Mouse (Mus musculus) intestine, embryonic 14.5 days (tissue): Measurements from ENCODE around the gene Prx. TPM values are rescaled to one million over a fixed set of nuclear protein-coding genes. Genes with fewer than 3 reads are reported as not detected.
"Not testable (repeated sequence)": the region's sequence is repeated elsewhere in the genome, so short reads cannot be mapped to it uniquely, and the experiment has no call there.

ENCODE experiments used
- ATAC-seq: fragments of 200-750 bp; cut with Nextera tagmentation; replicated peaks from 2 replicates; pipeline ENCODE4 v1.8.0; 2017; ENCODE audit warnings: low read depth, moderate number of reproducible peaks, moderate TSS enrichment, moderate library complexity; ENCODE audit not compliant: low FRiP score, low TSS enrichment
- DNase-seq: peaks from one replicate; pipeline ENCODE4 v3.0.0-alpha.2; 2018; ENCODE audit warnings: low spot score
- H3K27ac ChIP-seq: fragments of 300-500 bp; sonication (generic); 2 replicates; pipeline ENCODE4 v1.5.1; 2014; ENCODE audit warnings: low read depth, mild to moderate bottlenecking, control low read depth
- H3K27me3 ChIP-seq: fragments of 300-500 bp; sonication (generic); replicated peaks from 2 replicates; pipeline ENCODE4 v1.6.1; 2014; ENCODE audit warnings: low read length, control low read depth; ENCODE audit not compliant: control insufficient read depth, insufficient read depth
- H3K36me3 ChIP-seq: fragments of 300-500 bp; sonication (generic); 2 replicates; pipeline ENCODE4 v1.6.1; 2014; ENCODE audit warnings: low read length, control low read depth; ENCODE audit not compliant: control insufficient read depth, insufficient read depth
- H3K4me1 ChIP-seq: fragments of 300-500 bp; sonication (generic); replicated peaks from 2 replicates; pipeline ENCODE4 v1.6.1; 2014; ENCODE audit warnings: low read length, control low read depth, mixed read lengths; ENCODE audit not compliant: control insufficient read depth, insufficient read depth
- H3K4me2 ChIP-seq: fragments of 300-500 bp; sonication (generic); 2 replicates; pipeline ENCODE4 v1.6.1; 2014; ENCODE audit warnings: low read length
- H3K4me3 ChIP-seq: fragments of 300-500 bp; sonication (generic); 2 replicates; pipeline ENCODE4 v1.5.1; 2014; ENCODE audit warnings: low read depth, low read length, control low read depth, mixed read lengths
- H3K9ac ChIP-seq: fragments of 300-500 bp; sonication (generic); 2 replicates; pipeline ENCODE4 v1.6.1; 2014; ENCODE audit warnings: mild to moderate bottlenecking, low read length
- H3K9me3 ChIP-seq: fragments of 300-500 bp; sonication (generic); 2 replicates; pipeline ENCODE4 v1.6.1; 2016; ENCODE audit warnings: low read length, control low read depth; ENCODE audit not compliant: control insufficient read depth
- WGBS: fragments of 180-500 bp; shearing (Covaris S2); extraction: QIAGEN DNeasy Blood & Tissue Kit; methylation state at CpG from one replicate; pipeline ENCODE4 v1.1.7; 2014; 5-methylcytosine and 5-hydroxymethylcytosine counted together
- polyA plus RNA-seq: library from polyadenylated mRNA; unstranded; fragments of >200 nt; fragmentation: Nextera tagmentation; extraction: Ambion mirVana; gene quantifications from 2 replicates; pipeline ENCODE4 v1.2.1, GENCODE M21; 2014

The Prx gene
- polyA plus RNA-seq, 1 experiment from 2014 or later = 1.6 TPM

DNA sequence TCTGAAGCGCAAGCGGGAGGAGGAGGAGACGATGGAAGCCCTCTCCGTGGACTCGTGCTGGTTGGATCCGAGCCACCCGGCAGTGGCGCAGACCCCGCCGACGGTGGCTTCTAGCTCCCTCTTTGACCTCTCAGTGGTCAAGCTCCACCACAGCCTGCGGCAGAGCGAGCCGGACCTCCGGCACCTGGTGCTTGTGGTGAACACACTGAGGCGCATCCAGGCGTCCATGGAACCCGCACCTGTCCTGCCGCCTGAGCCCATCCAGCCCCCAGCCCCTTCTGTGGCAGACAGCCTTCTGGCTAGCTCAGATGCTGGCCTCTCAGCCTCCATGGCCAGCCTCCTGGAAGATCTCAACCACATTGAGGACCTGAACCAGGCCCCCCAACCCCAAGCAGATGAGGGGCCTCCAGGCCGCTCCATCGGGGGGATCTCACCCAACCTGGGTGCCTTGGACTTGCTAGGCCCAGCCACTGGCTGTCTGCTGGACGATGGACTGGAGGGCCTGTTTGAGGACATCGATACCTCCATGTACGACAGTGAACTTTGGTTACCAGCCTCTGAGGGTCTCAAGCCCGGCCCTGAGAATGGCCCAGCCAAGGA lies 9.8 kb upstream of the Prx start:
- H3K36me3 ChIP-seq = peaks cover 9% of the 10 kb centered on the region
- no peak for DNase-seq
- H3K4me3 ChIP-seq = no peak overlapping the region
- H3K9ac ChIP-seq = no peak overlapping the region
- no peaks in the 10 kb centered on the region for H3K9me3 ChIP-seq
- 92% methylated on average over 25 of the region's 25 CpGs for WGBS
- H3K27me3 ChIP-seq = no peaks in the 10 kb centered on the region
- H3K4me2 ChIP-seq = no peak overlapping the region
- H3K4me1 ChIP-seq = peaks cover 19% of the 10 kb centered on the region
- ATAC-seq = no peak
- peak overlapping the region; percentile 94; the same call in 1 of the 2 replicates for H3K27ac ChIP-seq

- Histone ChIP-seq H3K9me3 (no peaks in the 10 kb centered on the region), H3K4me3 (peak overlapping the region; percentile 31), H3K9ac (peak overlapping the region; percentile 51), H3K4me2 (peak overlapping the region; percentile 55), H3K4me1 (peaks cover 19% of the 10 kb centered on the region), H3K36me3 (peaks cover 9% of the 10 kb centered on the region), H3K27me3 (no peaks in the 10 kb centered on the region), H3K27ac (peak overlapping the region; percentile 94)
- WGBS = 28% methylated on average over 4 of the region's 4 CpGs
- DNase-seq (no peak), ATAC-seq (no peak)
Measured at GRCm38 (mm10) chr7:27490227-27490542, 8.9 kb upstream of the Prx start.

DNA sequence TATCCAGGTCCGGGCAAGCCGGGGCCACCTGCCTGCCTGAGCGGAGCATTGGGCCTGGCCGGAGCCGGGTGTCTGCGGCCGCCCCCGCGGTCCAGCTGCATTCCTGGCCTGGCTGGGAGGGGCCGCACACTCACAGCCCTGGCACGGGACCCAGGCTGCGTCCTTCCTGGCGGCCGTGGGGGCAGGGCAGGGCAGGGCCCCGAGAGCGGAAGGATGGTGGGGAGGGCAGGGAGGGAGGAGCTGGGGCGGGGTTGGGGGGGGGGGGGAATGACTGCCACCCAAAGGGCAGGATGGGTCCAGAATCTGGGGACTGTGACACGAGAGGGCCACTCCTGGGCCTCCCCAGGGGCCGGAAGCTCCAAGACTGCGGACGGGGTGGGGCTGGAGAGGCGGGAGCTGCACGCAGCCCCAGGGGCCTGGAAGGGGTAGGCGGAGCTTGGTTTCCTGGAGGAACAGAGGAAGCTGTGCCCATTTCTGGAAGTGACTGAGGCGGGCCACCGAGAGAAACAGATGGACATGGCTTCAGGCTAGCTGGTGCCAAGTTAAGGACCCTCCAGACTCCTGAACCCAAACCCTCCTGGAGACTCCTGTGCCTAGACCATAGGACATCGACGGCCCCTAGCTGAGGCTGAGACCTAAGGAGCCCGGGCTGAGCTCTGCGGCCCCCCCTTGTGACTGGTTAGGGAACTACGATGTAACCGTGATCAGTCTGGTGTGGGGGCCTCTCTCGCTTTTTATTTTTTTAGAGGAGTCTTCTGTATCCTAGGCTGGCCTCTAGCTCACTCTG lies 8.4 kb upstream of the Prx start:
- H3K4me3 ChIP-seq = peak overlapping the region; percentile 31
- DNase-seq = peak; percentile 94
- peak overlapping the region; percentile 51 for H3K9ac ChIP-seq
- no peaks in the 10 kb centered on the region for H3K9me3 ChIP-seq
- ATAC-seq = peak; percentile 81
- no peaks in the 10 kb centered on the region for H3K27me3 ChIP-seq
- H3K4me1 ChIP-seq = peaks cover 19% of the 10 kb centered on the region
- H3K36me3 ChIP-seq = peaks cover 9% of the 10 kb centered on the region
- WGBS = under 1% methylated on average over 33 of the region's 33 CpGs
- peak overlapping the region; percentile 94 for H3K27ac ChIP-seq
- H3K4me2 ChIP-seq = peak overlapping the region; percentile 55

DNA sequence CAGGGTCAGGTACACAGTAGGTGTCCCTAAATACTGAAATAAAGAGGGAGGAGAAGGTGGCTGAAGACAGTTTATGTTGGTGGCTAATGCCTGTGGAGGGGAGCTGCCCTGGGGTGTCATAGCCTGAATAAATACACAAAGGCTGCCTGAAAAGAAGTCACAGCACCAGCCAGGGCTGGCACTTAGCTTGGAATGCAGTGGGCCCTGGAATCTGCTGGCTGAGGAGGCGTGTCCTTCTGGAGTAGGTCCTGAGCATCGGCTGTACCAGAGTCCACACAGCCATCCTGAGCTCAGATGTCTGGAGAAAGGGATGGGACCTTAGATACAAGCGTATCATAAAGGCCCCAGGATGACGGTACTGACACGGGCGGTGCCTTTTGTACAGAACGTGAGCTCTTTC lies 7.3 kb upstream of the Prx start:
- Histone ChIP-seq H3K4me2 (no peak overlapping the region), H3K9ac (no peak overlapping the region), H3K27ac (peak overlapping the region; percentile 94; the same call in 1 of the 2 replicates), H3K4me1 (peaks cover 15% of the 10 kb centered on the region), H3K36me3 (peaks cover 9% of the 10 kb centered on the region), H3K9me3 (no peaks in the 10 kb centered on the region), H3K27me3 (no peaks in the 10 kb centered on the region), H3K4me3 (no peak overlapping the region)
- ATAC-seq (no peak), DNase-seq (no peak)
- 69% methylated on average over 7 of the region's 7 CpGs for WGBS

GRCm38 (mm10) chr7:27493022-27493421 lies 6.1 kb upstream of the Prx start:
- Histone ChIP-seq H3K36me3 (peaks cover 9% of the 10 kb centered on the region), H3K9me3 (no peaks in the 10 kb centered on the region), H3K4me2 (no peak overlapping the region), H3K4me1 (peaks cover 12% of the 10 kb centered on the region), H3K9ac (no peak overlapping the region), H3K4me3 (no peak overlapping the region), H3K27me3 (no peaks in the 10 kb centered on the region), H3K27ac (no peak overlapping the region)
- no peak for ATAC-seq
- DNase-seq = no peak
- 70% methylated on average over 3 of the region's 3 CpGs for WGBS

GRCm38 (mm10) chr7:27493450-27493849 lies 5.7 kb upstream of the Prx start:
- 81% methylated on average over 5 of the region's 5 CpGs for WGBS

GRCm38 (mm10) chr7:27494659-27495367 lies 4.3 kb upstream of the Prx start:
- H3K9ac ChIP-seq, H3K27me3 ChIP-seq, H3K27ac ChIP-seq, H3K9me3 ChIP-seq, H3K4me3 ChIP-seq, ATAC-seq, DNase-seq, H3K4me2 ChIP-seq, H3K4me1 ChIP-seq, H3K36me3 ChIP-seq: not testable (repeated sequence)
- 90% methylated on average over 9 of the region's 9 CpGs for WGBS

More at GRCm38 (mm10) chr7:27493450-27493849, 5.7 kb upstream of the Prx start:
- Histone ChIP-seq H3K36me3 (peaks cover 9% of the 10 kb centered on the region), H3K4me1 (peaks cover 8% of the 10 kb centered on the region), H3K27me3 (no peaks in the 10 kb centered on the region), H3K9ac (no peak overlapping the region), H3K27ac (no peak overlapping the region), H3K9me3 (no peaks in the 10 kb centered on the region), H3K4me3 (no peak overlapping the region), H3K4me2 (no peak overlapping the region)
- ATAC-seq = no peak
- no peak for DNase-seq

DNA sequence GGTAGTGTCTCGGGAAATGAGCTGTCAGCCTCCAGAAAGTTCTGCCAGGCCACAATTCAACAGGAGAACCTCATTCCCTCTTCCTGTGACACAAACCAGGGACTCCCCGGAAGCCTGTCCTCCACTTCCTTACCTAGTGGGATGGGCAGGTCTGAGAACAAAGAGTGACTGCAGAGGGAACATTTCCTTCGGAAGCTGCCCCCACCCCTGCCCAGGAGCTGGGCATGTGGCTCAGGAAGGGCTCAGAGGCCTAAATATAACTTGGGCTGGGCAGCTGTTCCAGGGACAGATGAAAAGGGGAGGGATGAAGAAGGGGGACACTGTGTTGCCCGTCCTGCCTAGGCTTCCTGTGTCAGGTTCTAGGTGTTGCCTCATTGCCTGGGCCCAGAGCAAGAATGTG lies 2.5 kb downstream of the Prx start:
- Histone ChIP-seq H3K36me3 (no peaks in the 10 kb centered on the region), H3K4me2 (no peak overlapping the region), H3K4me3 (no peak overlapping the region), H3K27me3 (no peaks in the 10 kb centered on the region), H3K9me3 (no peaks in the 10 kb centered on the region), H3K4me1 (0 out of 2 replicates have a peak, but pooled peaks cover 2% of the 10 kb centered on the region), H3K27ac (peak overlapping the region; percentile 41; the same call in 1 of the 2 replicates), H3K9ac (no peak overlapping the region)
- no peak for DNase-seq
- 46% methylated on average over 4 of the region's 4 CpGs for WGBS
- ATAC-seq = no peak
